Comparison of ENCODE assay signal across 12 mouse cellular contexts in genomic region chrX:151674492-151675171, GRCm38 (mm10).
"Had no signal": no experiment of that assay in that cellular context is flagged by ENCODE, and none has a peak within 500 bp of the region (broad histone marks: within the 10 kb centered on the region; RNA-seq: fewer than 3 reads in every experiment).

No protein-coding gene starts in this region.

- DNase-seq: kidney, adult 8-10 months; kidney, postnatal 10 days; kidney, postnatal 36 days; liver, embryonic 13.5 days; lung, adult 2 months; lung, postnatal 14 days; lung, postnatal 4 days; midbrain, embryonic 14.5 days; thymus, adult 18-20 months; thymus, postnatal 36 days had no signal

- H3K36me3 ChIP-seq: kidney, embryonic 15.5 days; liver, embryonic 13.5 days had no signal

- H3K4me2 ChIP-seq: kidney, embryonic 15.5 days; liver, embryonic 13.5 days; midbrain, embryonic 11.5 days had no signal

- H3K9me3 ChIP-seq: kidney, embryonic 15.5 days; liver, embryonic 13.5 days had no signal

- H3K27me3 ChIP-seq: kidney, embryonic 15.5 days; liver, embryonic 13.5 days had no signal

- H3K4me1 ChIP-seq: kidney, embryonic 15.5 days; liver, embryonic 13.5 days had no signal

- H3K27ac ChIP-seq: kidney, embryonic 15.5 days; liver, embryonic 13.5 days had no signal

- H3K4me3 ChIP-seq: kidney, embryonic 15.5 days; liver, embryonic 13.5 days had no signal

- H3K9ac ChIP-seq: kidney, embryonic 15.5 days; liver, embryonic 13.5 days had no signal
